Mouse (Mus musculus) E14TG2a.4 (cell line): Measurements from ENCODE around the gene Gjb3.

Experiments used
- CTCF ChIP-seq: conservative IDR thresholded peaks from 2 replicates; pipeline ENCODE4 v1.5.1; 2014; ENCODE audit warnings: low read length
- NANOG ChIP-seq: IDR thresholded peaks from 2 replicates; pipeline ENCODE4 v1.6.1; 2014; ENCODE audit warnings: borderline replicate concordance, low read length, mixed read lengths
- POU5F1 ChIP-seq: IDR thresholded peaks from 2 replicates; pipeline ENCODE4 v1.6.1; 2014; ENCODE audit warnings: low read length, borderline replicate concordance

DNA sequence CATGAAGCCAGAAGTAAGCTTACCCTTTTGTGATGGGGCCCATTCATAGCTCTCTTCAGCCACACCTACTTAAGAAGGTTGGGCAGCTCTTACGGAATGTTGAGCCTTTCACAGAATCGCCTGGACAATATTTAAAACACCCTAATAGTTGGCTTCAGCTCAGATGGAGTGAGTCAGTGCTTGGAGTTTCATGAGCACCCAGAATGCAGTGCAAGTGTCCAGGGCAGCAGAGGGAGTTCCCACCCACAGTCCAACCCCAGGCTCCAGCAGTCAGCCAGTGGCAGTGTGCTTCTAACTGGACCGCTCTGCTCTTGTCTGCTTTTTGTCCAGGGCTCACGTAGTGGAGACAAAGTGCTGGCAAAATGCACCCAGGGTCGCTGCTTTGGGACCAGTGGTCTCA, 40.9 kb upstream of the Gjb3 start:
- TF ChIP-seq CTCF, result no peak
- no peak for TF ChIP-seq POU5F1
- TF ChIP-seq NANOG, result no peak
